Mouse (Mus musculus) hindbrain, embryonic 10.5 days (tissue): ENCODE data around the gene Pef1. TPM values are rescaled to one million over a fixed set of nuclear protein-coding genes. Genes with fewer than 3 reads are reported as not detected.

Source experiments
- DNase-seq: peaks from one replicate; pipeline ENCODE4 v3.0.0-alpha.2; 2017; ENCODE audit warnings: low spot score
- H3K27ac ChIP-seq: fragments of 300-500 bp; sonication (generic); 2 replicates; pipeline ENCODE4 v1.5.1; 2016; ENCODE audit warnings: mild to moderate bottlenecking, moderate library complexity
- H3K27me3 ChIP-seq: fragments of 300-500 bp; sonication (generic); 2 replicates; pipeline ENCODE4 v1.6.1; 2016; ENCODE audit warnings: mild to moderate bottlenecking; ENCODE audit not compliant: poor library complexity, insufficient read depth, severe bottlenecking
- H3K36me3 ChIP-seq: fragments of 300-500 bp; sonication (generic); 2 replicates; pipeline ENCODE4 v1.6.1; 2016; ENCODE audit warnings: mild to moderate bottlenecking, moderate library complexity
- H3K4me1 ChIP-seq: fragments of 300-500 bp; sonication (generic); replicated peaks from 2 replicates; pipeline ENCODE4 v1.6.1; 2016; ENCODE audit warnings: mild to moderate bottlenecking
- H3K4me3 ChIP-seq: fragments of 300-500 bp; sonication (generic); 2 replicates; pipeline ENCODE4 v1.5.1; 2016; ENCODE audit warnings: mild to moderate bottlenecking, moderate library complexity
- H3K9me3 ChIP-seq: fragments of 300-500 bp; sonication (generic); 2 replicates; pipeline ENCODE4 v1.6.1; 2016; ENCODE audit warnings: mild to moderate bottlenecking, moderate library complexity
- WGBS: fragments of 180-500 bp; shearing (Covaris S2); methylation state at CpG from one replicate; pipeline ENCODE4 v1.1.7; 2016; 5-methylcytosine and 5-hydroxymethylcytosine counted together
- polyA plus RNA-seq: library from polyadenylated mRNA; unstranded; fragments of >200 nt; fragmentation: Nextera tagmentation; extraction: Ambion mirVana; gene quantifications from 2 replicates; pipeline ENCODE4 v1.2.1, GENCODE M21; 2016

Gene Pef1
- polyA plus RNA-seq, 1 experiment from 2014 or later = 83.5 TPM

DNA sequence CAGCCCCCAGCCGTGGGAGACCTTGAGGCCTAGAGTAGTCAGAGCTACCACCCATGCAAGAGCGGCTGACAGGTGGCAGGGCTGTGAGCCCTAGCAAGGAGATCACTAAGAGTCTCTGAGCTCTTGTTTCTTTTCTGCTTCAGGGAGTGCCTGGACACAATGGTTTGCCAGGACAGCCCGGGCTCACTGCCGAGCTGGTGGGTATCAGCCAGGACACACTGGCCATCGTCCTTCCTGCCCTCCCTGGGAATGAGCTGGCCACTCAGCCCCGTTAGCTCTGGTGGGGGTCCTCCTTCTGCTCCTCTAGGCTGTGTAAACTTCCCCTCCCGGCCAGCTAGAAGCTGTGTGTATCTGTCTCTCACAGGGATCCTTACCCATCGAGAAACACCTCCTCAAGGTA is 25.5 kb upstream of the Pef1 start:
- H3K27me3 ChIP-seq = peaks cover 51% of the 10 kb centered on the region
- H3K9me3 ChIP-seq = no peaks in the 10 kb centered on the region
- H3K4me1 ChIP-seq = peaks cover 51% of the 10 kb centered on the region
- WGBS = 40% methylated on average over 8 of the region's 8 CpGs
- no peak for DNase-seq
- H3K27ac ChIP-seq = peak overlapping the region; percentile 62; the same call in 1 of the 2 replicates
- no peak overlapping the region for H3K4me3 ChIP-seq
- no peaks in the 10 kb centered on the region for H3K36me3 ChIP-seq

DNA sequence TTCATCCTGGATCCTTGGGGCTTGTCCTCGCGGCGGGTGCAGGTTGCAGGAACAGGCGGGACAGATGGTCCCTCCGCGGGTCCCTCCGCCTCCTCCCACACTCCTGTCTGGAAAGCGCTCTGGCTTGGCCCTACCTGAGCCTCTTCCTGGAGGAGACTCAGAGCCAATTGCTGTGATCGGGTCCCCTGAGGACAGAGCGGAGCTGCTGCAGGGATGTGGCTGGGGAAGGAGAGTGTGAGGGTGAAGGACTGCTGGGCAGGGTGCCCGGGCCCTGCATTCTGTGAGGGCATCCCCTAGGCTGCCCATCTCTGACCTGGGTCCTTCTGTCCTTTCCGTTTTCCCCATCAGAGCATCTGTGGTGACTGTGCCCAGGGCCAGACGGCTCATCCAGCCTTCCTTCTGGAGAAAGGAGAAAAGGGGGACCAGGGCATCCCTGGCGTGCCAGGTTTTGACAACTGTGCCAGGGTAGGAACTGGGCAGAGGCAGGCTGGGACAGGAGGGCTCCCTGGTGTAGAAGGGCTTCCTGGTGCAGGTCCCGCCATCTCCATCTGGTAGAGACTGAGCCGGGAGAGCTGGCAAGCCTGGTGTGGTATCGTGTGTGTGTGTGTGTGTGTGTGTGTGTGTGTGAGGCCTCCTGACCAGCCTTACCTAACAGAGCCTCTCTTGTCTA is 23.4 kb upstream of the Pef1 start:
- 66% methylated on average over 17 of the region's 17 CpGs for WGBS
- Histone ChIP-seq H3K4me3 (no peak overlapping the region), H3K27me3 (peaks cover 64% of the 10 kb centered on the region), H3K36me3 (no peaks in the 10 kb centered on the region), H3K9me3 (no peaks in the 10 kb centered on the region), H3K4me1 (peaks cover 72% of the 10 kb centered on the region), H3K27ac (peak overlapping the region; percentile 56)
- DNase-seq = no peak

DNA sequence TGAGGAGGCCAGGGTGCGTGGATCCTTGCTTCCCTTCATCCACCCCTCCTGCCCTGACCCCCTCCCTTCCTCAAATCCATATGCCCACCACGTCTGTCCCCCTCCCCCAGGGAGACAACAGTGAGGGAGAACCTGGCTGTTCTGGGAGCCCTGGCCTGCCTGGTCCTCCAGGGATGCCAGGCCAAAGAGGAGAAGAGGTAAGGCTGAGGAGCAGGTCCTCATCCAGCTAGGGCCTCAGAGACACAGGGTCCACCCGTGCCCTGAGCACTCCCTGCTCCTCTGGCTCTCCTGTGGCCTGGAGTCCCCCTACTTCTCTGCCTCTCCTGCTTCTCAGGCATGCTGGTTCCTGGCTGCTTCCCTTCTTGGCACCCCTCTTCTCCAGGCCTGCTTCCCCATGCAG is 22.8 kb upstream of the Pef1 start:
- H3K4me1 ChIP-seq = peaks cover 78% of the 10 kb centered on the region

DNA sequence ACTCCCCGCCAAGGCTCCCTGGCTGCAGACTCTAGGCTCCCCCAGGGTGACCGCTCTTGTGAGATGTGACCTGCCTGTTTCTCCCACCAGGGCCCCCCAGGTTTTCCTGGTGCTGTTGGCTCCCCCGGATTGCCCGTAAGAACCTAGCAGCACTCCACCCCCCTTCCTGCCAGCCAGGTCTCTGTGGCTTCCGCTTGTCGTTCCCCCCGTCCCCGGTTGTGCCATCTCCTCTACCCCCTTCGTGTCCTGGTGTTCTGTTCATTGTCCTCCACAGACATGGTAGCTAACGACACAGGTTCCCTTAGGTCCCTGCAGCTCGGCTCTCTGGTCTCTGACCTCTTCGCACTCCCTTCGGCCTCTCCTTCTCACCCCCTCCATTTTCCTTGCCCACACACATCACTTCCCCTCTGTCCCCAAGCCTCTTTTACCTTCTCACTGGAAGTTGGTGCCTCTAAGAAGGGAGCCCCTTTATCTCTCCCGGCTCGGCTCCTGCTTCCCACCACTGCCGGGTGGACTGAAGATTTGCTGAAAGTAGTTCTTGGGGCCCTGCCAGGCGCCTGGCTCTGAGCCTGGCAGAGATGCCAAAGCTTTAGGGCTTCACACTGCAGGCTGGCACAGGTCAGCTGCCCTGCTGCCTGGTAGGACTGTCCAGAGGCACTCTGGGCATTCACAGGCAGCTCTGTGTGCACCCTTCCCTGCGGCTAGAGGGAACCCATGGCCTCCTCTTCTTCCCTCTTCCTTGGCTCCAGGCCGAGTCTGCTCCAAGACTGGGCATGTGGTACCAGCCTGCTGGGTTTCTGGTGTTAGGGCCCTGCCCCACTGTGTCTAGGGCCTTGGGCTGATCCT is 20.8 kb upstream of the Pef1 start:
- Histone ChIP-seq H3K4me1 (peaks cover 83% of the 10 kb centered on the region), H3K27me3 (peaks cover 74% of the 10 kb centered on the region), H3K27ac (peak overlapping the region; percentile 54), H3K9me3 (no peaks in the 10 kb centered on the region), H3K36me3 (no peaks in the 10 kb centered on the region), H3K4me3 (no peak overlapping the region)
- DNase-seq = no peak
- WGBS = 77% methylated on average over 19 of the region's 19 CpGs

More for the DNA sequence above, 22.8 kb upstream of the Pef1 start:
- H3K27ac ChIP-seq = peak overlapping the region; percentile 56
- H3K4me3 ChIP-seq = no peak overlapping the region
- H3K9me3 ChIP-seq = no peaks in the 10 kb centered on the region
- DNase-seq = no peak
- 62% methylated on average over 3 of the region's 3 CpGs for WGBS
- no peaks in the 10 kb centered on the region for H3K36me3 ChIP-seq
- peaks cover 69% of the 10 kb centered on the region for H3K27me3 ChIP-seq

DNA sequence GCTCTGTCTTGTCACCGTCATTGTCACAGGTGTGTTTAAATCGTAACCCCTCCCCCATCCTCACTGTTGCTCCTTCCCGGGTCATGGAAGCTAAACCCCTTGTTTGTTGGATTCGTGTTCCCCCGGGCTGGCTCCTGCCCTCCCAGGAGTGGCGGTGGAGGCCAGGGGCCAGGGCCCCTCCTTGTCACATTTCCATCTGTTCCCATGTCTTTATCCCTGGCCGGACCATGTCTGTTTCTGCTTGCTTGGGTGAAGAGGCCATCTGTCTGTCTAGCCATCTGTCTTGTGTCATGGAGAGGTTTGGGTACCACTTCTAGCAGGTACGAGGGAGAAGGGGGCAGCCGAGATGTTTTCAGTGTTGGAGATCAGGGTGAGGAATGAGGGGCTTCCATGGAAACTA is 20.1 kb upstream of the Pef1 start:
- Histone ChIP-seq H3K4me3 (no peak overlapping the region), H3K36me3 (no peaks in the 10 kb centered on the region), H3K4me1 (peaks cover 80% of the 10 kb centered on the region), H3K27me3 (peaks cover 74% of the 10 kb centered on the region), H3K27ac (peak overlapping the region; percentile 54), H3K9me3 (no peaks in the 10 kb centered on the region)
- no peak for DNase-seq
- WGBS = 63% methylated on average over 9 of the region's 9 CpGs

DNA sequence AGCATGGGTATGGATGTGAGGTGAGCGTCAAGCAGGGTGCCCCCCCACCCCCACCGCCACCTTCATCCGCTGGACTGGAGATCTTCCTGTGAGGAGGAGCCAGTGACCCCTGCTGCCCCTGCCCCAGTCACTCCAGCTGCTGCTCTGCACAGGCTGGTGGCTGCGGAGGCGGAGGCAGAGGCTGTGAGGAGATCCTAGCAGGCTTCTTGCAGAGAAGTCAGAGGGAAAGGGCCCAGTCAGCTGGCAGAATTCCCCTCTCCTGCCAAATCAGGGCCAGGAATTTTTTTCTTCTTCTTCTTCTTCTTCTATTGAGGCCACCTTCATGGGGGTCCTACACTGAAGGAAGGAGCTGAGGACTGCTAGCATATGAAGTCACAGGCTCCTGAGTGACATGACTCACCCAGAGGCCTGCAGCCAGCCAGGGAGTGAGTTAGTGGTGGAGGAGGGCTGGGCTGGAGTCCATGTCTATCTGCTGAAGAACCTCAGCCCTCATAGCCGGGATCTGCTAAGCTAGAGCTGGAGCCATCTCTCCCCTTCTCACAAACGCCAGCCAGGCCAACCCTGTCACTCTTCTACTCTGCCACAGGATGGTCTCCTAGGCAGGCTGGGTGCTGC is 17.9 kb upstream of the Pef1 start:
- WGBS = 45% methylated on average over 7 of the region's 7 CpGs
- Histone ChIP-seq H3K9me3 (no peaks in the 10 kb centered on the region), H3K4me1 (peaks cover 69% of the 10 kb centered on the region), H3K4me3 (no peak overlapping the region), H3K27me3 (peaks cover 70% of the 10 kb centered on the region), H3K27ac (peak overlapping the region; percentile 24), H3K36me3 (no peaks in the 10 kb centered on the region)
- DNase-seq = peak; percentile 36

DNA sequence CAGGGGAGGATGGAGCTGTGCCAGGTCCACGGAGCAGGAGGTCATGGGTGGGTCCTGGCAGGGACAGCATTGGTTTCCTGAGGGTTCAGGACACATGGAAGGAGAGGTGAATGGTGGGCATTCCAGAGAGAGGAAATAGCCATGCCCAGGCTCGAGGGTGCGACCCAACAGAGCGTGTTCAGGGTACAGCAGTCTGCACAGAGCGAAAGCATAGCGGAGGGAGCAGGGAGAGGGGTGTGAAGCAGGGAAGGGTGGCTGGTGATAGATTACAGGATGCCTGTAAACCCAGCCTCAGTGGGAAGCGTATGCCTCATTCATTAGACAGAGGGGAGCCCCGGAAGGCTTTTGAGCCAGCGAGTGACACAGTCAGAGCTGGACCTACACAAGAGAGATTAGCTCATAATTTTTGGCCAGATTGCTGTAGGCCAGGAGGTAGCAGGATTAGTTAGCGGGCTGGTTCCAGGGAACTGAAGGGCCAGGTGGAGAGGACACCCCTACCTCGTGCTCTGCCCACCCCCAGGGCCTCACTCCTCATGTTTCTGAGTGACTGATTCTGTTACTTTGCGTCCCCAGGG is 17.0 kb upstream of the Pef1 start:
- Histone ChIP-seq H3K4me1 (peaks cover 74% of the 10 kb centered on the region), H3K4me3 (no peak overlapping the region), H3K9me3 (no peaks in the 10 kb centered on the region), H3K27ac (peak overlapping the region; percentile 53; the same call in 1 of the 2 replicates), H3K36me3 (no peaks in the 10 kb centered on the region), H3K27me3 (peaks cover 73% of the 10 kb centered on the region)
- no peak for DNase-seq
- WGBS = 79% methylated on average over 12 of the region's 12 CpGs

DNA sequence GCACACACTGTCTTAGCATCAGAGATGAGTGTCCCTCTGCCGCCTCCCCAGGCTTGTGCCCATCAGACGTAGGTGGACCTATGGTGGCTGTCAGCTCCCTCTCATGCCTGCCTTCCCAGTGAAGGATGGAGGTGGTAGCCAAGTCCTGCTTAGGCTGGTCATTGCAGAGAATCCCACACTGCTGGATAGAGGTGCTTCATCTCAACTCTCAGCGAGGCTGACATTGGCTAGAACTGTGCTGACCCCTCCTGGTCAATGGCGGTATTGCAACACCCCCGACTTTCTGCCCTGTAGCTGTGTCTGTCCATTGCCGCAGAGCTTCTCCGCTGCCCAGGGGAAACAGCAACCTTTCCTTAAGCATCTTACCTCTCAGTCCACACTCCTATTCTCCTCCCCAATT is 15.1 kb upstream of the Pef1 start:
- Histone ChIP-seq H3K4me3 (no peak overlapping the region), H3K36me3 (no peaks in the 10 kb centered on the region), H3K27me3 (peaks cover 72% of the 10 kb centered on the region), H3K9me3 (no peaks in the 10 kb centered on the region), H3K27ac (no peak overlapping the region), H3K4me1 (peaks cover 68% of the 10 kb centered on the region)
- 13% methylated on average over 7 of the region's 7 CpGs for WGBS
- peak; percentile 93 for DNase-seq

DNA sequence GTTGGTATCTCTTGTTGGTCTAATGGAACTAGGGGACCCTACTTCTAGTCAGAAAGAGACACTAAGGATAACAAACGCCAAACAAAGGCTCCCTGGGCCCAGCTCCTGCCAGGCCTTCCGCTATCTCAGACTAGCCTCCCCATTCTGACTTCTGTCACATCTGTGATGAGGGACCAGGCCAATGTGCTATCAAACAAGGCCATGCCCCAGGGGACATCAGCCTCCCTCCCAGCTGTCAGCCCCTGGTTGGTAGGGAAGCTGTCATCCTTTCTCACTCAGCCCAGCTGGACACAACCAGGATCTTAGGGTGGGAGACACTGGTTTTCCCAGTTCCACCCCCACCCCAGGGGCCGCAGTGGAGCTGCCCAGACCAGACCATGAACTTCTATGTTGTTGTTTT is 7.2 kb upstream of the Pef1 start:
- H3K27me3 ChIP-seq = peaks cover 26% of the 10 kb centered on the region
- no peaks in the 10 kb centered on the region for H3K36me3 ChIP-seq
- H3K9me3 ChIP-seq = no peaks in the 10 kb centered on the region
- WGBS = 34% methylated on average over 3 of the region's 3 CpGs
- no peak overlapping the region for H3K4me3 ChIP-seq
- H3K27ac ChIP-seq = peak overlapping the region; percentile 64; the same call in 1 of the 2 replicates
- peaks cover 65% of the 10 kb centered on the region for H3K4me1 ChIP-seq
- no peak for DNase-seq

DNA sequence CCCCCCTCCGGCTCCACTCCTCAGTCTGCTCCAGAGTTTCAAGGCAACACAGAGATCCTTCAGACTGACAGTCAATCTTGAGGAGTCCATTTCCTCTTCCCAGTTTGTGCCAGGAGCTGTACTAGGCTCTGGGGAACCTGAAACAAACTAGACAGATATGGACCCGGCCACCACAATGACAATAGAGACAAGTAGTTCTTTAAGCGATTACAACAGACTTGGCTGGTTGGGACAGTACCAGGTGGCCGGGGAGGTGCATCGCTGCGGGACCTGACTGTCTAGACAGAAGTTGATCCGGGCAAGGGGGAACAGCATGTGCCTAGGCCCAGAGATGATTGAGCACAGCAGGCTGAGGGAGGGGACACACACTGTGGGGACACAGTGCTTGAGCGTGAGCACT is 1.2 kb upstream of the Pef1 start:
- no peaks in the 10 kb centered on the region for H3K36me3 ChIP-seq
- H3K4me3 ChIP-seq = no peak overlapping the region
- no peak for DNase-seq
- 0 out of 2 replicates have a peak, but pooled peaks cover 4% of the 10 kb centered on the region for H3K9me3 ChIP-seq
- H3K4me1 ChIP-seq = peaks cover 42% of the 10 kb centered on the region
- 24% methylated on average over 8 of the region's 8 CpGs for WGBS
- H3K27ac ChIP-seq = peak overlapping the region; percentile 67
- peaks cover 9% of the 10 kb centered on the region; the same call in 1 of the 2 replicates for H3K27me3 ChIP-seq

DNA sequence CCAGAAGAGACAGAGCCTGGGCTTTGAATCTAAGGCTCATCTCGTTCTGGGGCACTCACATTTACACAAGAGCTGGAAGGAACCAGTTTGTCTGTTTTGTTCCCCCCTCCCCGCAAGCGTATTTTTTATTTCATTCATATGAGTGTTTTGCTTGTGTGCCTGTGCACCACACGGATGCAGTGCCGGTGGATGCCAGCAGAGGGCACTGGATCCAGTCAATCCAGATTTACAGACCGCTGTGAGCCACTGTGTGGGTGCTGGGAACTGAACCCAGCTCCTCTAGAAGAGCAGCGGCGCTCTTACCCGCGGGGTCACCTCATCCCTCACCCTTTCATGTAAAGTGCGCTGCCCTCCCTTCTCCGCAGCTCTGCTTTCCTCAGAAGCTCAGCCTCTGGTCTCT is 1.3 kb downstream of the Pef1 start:
- no peaks in the 10 kb centered on the region for H3K36me3 ChIP-seq
- no peak overlapping the region for H3K4me3 ChIP-seq
- H3K27me3 ChIP-seq = 0 out of 2 replicates have a peak, but pooled peaks cover 5% of the 10 kb centered on the region
- no peak for DNase-seq
- H3K9me3 ChIP-seq = 0 out of 2 replicates have a peak, but pooled peaks cover 4% of the 10 kb centered on the region
- peaks cover 39% of the 10 kb centered on the region for H3K4me1 ChIP-seq
- H3K27ac ChIP-seq = no peak overlapping the region
- 79% methylated on average over 12 of the region's 12 CpGs for WGBS

DNA sequence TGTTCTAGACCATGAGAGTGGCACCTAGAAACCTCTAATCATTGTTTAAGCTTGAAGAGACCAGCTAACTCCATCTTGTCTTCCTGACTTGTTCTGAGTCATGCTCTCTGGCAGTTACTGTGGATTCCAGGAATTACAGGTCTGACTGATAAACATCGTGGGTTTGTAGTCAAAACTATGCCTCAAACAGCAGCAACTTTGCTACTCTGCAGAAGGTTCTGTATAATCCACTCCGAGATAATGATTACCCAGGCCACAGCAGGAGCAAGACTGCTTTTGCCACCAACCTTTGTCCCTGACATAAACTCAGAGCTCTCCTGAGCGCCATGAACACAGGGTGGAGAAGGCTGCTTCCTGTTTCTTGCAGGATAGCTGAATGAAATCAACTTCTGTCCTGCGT is 2.2 kb downstream of the Pef1 start:
- 0 out of 2 replicates have a peak, but pooled peaks cover 4% of the 10 kb centered on the region for H3K9me3 ChIP-seq
- peaks cover 44% of the 10 kb centered on the region for H3K4me1 ChIP-seq
- H3K4me3 ChIP-seq = no peak overlapping the region
- no peak overlapping the region for H3K27ac ChIP-seq
- H3K36me3 ChIP-seq = no peaks in the 10 kb centered on the region
- 0 out of 2 replicates have a peak, but pooled peaks cover 2% of the 10 kb centered on the region for H3K27me3 ChIP-seq
- DNase-seq = no peak
- WGBS = 88% methylated on average over 4 of the region's 4 CpGs
